Mouse (Mus musculus) right cerebral cortex, postnatal 25 days (tissue): ENCODE data around the gene Cpne5.
"Not testable (repeated sequence)": the region's sequence is repeated elsewhere in the genome, so short reads cannot be mapped to it uniquely, and the experiment has no call there.

Experiments used
- DNase-seq: peaks from one replicate; pipeline ENCODE4 v3.0.0; 2022

Cpne5 gene

GRCm38 (mm10) chr17:29237772-29238420 lies at the start of gene Cpne5:
Gene Cpne5 (minus strand): TSS chr17:29238167.
- DNase-seq = peak; percentile 53

GRCm38 (mm10) chr17:29282216-29282952 lies 44.4 kb upstream of the Cpne5 start:
- DNase-seq = no peak

GRCm38 (mm10) chr17:29281541-29281940 lies 43.6 kb upstream of the Cpne5 start:
- no peak for DNase-seq

GRCm38 (mm10) chr17:29280422-29280821 lies 42.5 kb upstream of the Cpne5 start:
- DNase-seq = no peak

DNA sequence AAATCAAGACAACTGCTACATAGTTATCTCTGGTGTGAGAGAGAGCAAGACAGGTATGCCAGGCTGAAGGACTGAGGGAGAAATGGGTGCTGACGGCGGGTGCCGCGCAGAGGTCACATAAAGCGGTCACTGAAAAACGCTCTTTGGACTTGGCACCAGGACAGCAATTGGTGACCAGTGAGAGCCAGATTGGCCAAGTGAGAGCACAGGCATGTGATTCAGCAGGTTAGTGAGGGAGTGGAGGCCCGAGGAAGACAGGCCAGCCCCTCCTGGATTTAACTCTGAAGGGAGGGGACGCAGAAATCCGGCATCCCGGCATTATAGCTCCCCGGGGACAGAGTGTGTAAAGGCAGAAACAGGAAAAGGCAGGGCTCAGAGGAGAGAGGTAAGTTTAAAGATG lies 35.9 kb upstream of the Cpne5 start:
- no peak for DNase-seq

DNA sequence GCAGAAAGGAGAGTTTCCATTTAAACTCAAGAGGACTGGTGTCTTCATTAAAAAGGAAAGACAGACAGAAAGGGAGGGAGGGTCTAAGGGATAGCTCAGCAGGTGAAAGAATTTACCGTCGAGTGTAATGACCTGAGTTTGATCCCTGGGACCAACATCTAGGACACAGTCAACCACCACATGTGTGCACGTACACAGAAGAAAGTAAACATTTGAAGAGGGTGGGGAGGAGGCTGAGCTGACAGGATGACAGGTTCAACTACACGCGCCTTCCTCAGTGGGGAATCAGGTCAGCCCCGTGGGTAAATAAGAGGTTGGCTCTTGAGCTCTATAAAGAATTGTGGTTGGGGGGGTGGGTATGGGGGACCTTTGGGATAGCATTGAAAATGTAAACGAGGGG lies 35.2 kb upstream of the Cpne5 start:
- DNase-seq = no peak

DNA sequence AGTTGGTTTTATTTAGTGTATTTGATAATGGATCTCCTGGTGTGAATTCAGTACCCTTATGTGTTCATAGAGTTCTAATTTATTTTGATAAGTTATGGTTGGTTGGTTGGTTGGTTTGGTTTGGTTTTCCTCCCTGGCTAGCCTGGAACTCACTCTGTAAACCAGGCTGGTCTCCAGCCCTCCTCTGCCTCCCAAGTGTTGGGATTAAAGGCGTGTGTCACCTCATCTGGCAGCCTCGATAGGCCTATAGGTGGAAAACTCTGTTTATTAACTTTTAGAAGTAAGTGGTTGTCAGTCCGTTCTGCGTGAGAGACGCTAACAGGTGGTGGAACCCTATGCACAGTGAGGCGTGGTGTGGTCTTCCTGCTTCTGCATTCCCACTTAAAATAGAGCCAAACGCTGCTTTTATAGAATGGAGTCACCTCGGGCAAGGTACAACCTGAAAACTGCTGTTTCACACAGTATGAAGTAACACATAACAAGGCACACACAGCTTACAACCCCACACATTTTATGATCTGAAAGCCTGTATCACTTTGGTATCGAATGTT lies 32.3 kb upstream of the Cpne5 start:
- no peak for DNase-seq

GRCm38 (mm10) chr17:29269349-29269706 lies 31.4 kb upstream of the Cpne5 start:
- no peak for DNase-seq

DNA sequence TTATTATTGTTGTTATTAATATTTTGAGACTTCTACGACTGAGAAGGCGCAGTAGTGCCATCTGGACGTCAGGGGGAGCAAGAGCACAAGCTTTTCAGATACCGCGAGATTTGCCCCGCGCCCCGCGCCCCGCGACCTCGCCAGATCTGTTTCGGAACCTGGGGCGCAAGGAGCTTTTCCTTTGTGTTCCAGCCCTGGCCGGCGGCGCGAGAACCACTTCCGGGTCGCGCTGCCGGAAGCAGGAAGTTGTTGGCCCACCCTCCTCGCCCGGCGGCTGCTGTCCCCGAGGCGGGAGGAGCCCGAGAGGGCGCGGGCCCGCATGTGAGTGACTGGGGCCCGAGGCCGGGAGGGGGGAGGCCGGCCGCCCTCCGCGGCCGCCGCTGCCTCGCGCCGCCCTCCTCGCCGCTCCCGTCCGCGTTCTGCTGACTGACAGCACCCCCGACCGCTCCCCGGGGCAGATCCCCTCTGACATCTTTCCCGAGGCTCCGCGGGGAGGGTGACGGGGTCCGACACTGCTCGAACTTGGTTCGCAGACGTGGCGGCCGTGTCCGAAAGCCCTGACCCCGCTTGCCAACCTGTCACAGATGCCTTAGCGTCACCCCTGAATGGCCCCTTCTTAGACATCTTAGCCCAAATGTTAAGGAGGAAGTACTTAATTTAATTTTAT lies 30.8 kb upstream of the Cpne5 start, which contains the start of gene BC004004:
BC004004 (plus strand) TSS at position 107 of the 667 bp plus-strand sequence.
- peak; percentile 93 for DNase-seq

DNA sequence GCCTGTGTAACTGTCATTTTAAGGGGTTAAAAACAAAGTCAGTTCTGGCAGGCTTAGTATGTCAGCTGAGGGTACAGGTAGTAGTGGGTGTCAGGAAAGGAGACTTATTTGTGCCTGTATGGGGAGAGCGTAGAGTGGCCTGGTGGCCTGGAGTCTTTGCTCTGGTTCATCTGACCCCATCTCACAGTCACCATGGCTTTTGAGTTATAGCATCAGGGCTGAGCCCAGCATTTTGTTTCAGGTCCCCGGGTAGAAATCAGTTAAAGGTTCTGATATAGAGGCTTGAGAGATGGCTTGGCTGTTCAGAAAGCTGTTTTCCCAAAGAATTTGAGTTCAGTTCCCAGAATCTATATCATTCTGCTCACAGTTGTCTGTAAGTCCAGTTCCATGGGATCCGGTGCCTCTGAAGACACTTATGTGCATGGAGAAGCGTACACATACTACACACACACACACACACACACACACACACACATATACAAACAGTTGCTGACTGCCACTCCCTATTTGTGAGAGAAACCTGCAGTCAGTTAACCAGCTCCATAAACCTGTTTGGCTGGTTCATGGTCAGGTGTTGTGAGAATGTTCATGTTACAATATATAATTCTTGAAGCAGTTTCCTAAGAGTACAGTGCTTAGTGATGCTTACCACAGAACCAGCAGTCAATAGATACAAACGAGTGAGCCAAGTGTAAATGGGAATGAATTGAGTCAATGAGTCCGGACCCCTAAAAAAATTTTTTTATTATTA lies 30.1 kb upstream of the Cpne5 start:
- no peak for DNase-seq

GRCm38 (mm10) chr17:29267040-29267439 lies 29.1 kb upstream of the Cpne5 start:
- DNase-seq = not testable (repeated sequence)

DNA sequence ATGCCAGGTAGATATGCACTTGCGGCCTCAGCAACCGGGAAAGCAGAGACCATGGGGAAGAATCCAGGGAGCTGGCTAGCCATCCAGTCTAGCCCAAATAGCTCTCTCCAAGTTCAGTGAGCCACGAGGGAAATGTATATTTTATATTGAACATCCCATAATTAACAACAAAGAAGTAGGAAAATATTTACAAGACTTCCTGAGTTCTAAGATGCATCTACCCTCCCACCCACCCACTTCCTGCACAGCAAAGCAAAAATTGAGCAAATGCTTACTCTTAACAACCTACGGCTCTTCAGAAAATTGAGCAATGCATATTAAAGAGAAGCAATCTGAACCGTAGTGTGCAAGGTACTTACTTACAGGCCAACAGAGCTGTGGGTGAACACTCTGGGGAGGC lies 26.8 kb upstream of the Cpne5 start:
- DNase-seq = no peak

DNA sequence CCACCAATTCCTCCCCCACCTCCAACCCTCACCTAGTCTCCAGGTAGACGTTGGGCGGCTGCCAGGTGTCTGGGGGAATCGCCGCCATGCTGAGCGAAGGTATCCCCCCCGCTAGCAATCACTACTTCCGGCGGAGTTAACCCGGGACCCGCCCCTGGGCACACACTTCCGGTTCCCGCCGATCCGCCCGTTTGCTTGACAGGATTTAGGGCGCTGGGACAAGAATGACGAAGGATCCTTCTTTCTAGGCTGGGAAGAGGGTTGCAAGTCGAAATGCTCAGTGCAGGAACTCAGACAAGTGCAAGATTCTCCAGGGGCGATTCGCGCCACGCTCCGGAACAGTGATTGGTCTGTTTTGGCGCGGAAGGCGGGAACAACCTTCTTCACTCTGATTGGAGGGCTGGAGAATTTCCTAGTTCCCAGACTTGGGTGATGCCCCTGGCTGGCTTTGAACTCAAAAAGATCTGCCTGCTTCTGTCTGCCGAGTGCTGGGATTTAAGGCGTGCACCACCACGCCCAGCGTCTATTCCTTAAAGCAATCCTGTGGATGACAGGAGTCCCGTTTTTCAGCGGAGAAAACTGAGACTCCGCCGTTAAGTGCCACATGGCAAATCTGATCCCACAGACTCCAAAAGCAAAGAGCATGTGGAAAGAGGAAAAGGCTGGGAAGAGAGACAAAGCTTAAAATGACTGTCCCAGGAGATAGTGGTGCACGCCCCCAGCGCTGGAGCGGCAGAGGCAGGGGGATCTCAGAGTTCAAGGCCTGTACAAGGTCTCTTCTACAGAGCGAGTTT lies 26.1 kb upstream of the Cpne5 start, which contains the start of gene Ppil1:
Ppil1 (minus strand) TSS at position 347 of the 794 bp plus-strand sequence.
- DNase-seq = peak; percentile 82

- no peak for DNase-seq
These were observed 25.4 kb upstream of the Cpne5 start for GRCm38 (mm10) chr17:29263417-29263816.

DNA sequence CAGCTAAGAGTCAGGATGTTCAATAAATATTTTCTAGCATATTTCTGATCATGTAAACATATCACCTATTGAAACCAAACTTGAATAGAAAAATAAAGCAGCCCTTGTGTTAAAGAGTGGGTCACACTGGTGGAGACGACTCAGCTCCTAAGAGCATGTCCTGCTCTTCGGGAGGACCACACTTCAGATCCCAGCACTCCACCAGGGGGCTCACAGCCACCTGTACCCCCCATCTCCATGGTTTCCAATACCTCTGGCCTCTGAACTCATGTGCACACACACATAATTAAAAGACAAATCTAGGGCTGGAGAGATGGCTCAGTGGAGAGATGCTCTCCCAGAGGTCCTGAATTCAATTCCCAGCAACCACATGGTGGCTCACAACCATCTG lies 24.3 kb upstream of the Cpne5 start:
- no peak for DNase-seq

DNA sequence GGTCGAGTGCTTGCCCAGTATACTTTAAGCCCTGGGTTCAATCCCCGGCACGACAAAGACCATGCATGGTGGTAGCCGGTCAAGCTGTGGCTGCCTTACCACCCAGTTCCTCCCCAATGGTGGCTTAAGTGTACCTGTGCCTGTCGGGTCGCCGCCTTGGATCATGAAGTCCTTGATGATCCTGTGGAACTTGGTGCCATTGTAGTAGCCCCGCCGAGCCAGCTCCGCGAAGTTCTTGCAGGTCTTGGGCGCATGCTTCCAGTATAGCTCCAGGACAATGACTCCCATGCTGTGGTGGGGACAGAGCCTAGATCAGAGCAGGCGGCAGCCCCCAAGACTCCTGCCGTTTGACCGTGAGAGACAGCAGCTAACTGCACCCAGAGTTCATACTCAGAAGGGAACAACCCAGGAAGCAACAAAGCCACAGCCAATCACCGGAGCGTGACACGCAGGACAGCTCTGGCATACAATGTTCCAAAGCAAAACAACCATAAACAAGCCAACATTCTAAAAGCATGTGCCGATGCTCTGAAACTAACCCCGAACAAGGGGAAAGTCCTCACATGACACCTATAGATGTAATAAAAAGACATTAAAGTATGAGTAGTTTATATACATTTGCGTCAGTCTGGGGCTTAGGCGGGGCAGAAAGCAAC lies 23.8 kb upstream of the Cpne5 start:
- DNase-seq = no peak

- DNase-seq = no peak
These were observed 22.5 kb upstream of the Cpne5 start for GRCm38 (mm10) chr17:29260501-29260900.

GRCm38 (mm10) chr17:29259489-29259888 lies 21.5 kb upstream of the Cpne5 start:
- peak; percentile 56 for DNase-seq

- no peak for DNase-seq
These were observed 21.0 kb upstream of the Cpne5 start for GRCm38 (mm10) chr17:29258921-29259320.

DNA sequence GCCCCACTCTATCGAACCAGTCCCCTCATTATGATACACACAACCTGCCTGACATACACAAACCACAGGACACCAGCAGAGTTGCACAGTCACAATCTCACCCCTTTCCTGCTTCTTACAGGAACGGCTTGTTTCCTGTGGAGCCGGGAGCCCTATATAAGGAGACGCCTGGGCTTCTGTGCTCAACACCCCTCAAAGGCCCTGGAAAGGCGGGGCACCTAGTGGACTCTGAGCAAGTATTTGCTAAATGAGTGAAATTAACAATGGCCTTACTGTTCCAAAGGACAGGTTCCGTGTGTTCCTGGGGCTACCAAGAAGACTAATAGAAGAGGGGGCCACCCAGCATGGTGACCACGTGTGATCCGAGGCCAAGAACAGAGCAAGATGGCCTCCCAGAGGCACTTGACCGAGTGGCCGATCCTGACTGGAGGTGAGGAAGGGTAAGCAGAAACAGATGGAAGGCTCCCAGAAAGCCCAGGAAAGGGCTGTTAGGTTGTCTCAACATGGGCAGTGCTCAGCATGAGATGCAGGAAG lies 20.1 kb upstream of the Cpne5 start:
- no peak for DNase-seq

- DNase-seq = no peak
These were observed 19.1 kb upstream of the Cpne5 start for GRCm38 (mm10) chr17:29257001-29257511.
